Mouse (Mus musculus): ENCODE data around the gene Icam4. TPM values are rescaled to one million over a fixed set of nuclear protein-coding genes. Genes with fewer than 3 reads are reported as not detected.
"Not testable (repeated sequence)": the region's sequence is repeated elsewhere in the genome, so short reads cannot be mapped to it uniquely, and the experiment has no call there.

Icam4 gene
- 1.5 and 1.9 TPM in 2 replicates for polyA plus RNA-seq (2016; fragmentation: Nextera tagmentation; extraction: Ambion mirVana)

DNA sequence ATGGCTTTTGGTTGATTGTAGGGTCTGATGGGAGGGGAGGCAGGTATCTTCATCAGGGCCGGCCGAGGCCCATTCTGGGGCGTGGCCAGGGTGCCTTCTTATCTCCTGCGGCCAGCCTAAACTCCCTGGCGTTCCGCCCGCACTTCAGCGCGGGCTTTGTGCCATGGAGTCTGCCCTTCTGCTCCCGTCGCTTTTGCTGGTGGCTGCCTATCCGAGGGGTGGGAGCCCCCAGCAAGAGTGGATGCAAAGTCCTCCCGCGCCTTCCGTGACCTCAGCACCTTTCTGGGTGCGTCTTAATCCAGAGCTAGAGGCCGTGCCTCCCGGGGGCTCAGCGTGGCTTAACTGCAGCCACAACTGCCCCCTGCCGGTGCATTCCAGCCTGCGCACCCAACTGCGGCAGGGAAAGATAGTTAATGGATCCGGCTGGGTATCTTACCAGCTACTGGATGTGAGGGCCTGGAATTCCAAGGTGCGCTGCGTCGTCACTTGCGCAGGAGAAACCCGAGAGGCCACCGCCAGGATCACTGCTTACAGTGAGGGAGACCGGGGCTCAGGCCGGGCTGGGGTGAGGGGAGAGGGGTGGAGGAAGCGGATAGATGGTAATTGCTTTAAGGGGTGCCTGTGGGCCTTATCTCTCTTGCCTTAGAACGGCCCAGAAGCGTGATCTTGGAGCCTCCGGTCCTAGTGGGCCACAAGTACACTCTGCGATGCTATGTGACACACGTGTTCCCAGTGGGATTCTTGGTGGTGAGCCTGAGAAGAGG is at the start of gene Icam4:
Gene Icam4 (plus strand): TSS at position 83 of the 764 bp plus-strand sequence.
- ATAC-seq (ENCODE audit: low FRiP score): peak; percentile 17; the same call in 1 of the 2 replicates
- Histone ChIP-seq H3K4me2 (peak within 1 kb of the TSS; percentile 87), H3K27ac (no peak within 1 kb of the TSS; the same call in 1 of the 2 replicates), H3K9ac (peak within 1 kb of the TSS; percentile 42; the same call in 1 of the 2 replicates), H3K27me3 (peaks cover 93% of the 10 kb centered on the region), H3K36me3 (replicated peaks) (no peaks in the 10 kb centered on the region), H3K9me3 (no peaks in the 10 kb centered on the region), H3K4me3 (replicated peaks) (peak within 1 kb of the TSS; percentile 29), H3K4me1 (peaks cover 53% of the 10 kb centered on the region)
- 2% methylated on average over 37 of the region's 37 CpGs for WGBS

DNA sequence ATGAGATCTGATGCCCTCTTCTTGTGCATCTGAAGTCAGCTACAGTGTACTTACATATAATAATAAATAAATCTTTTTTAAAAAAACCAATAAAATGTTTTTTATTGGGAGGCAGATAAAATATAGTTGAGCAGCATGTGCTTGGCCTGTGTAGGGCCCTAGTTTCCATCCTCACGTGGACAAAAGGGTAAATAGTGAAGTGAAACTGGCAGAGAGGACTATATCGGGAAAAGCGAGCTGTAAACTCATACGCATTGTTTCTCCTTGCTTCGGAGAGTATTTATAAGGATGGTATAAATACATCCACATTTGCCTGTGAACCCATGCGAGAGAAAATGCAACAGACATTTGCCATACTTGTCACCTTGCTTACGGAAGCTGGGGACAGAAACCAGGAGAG is 49.4 kb upstream of the Icam4 start:
- H3K4me1 ChIP-seq: peaks cover 12% of the 10 kb centered on the region
- H3K36me3 ChIP-seq (replicated peaks): no peaks in the 10 kb centered on the region
- no peak overlapping the region for H3K9ac ChIP-seq
- peaks cover 7% of the 10 kb centered on the region; the same call in 1 of the 2 replicates for H3K27me3 ChIP-seq
- no peak overlapping the region for H3K4me2 ChIP-seq
- 92% methylated on average over 7 of the region's 7 CpGs for WGBS
- no peak overlapping the region for H3K27ac ChIP-seq
- no peaks in the 10 kb centered on the region for H3K9me3 ChIP-seq
- no peak for ATAC-seq (ENCODE audit: low FRiP score)
- no peak overlapping the region for H3K4me3 ChIP-seq (replicated peaks)

GRCm38 (mm10) chr9:20982171-20982570 is 47.0 kb upstream of the Icam4 start:
- Histone ChIP-seq H3K27me3 (peaks cover 7% of the 10 kb centered on the region; the same call in 1 of the 2 replicates), H3K27ac (no peak overlapping the region), H3K36me3 (replicated peaks) (no peaks in the 10 kb centered on the region), H3K4me2 (no peak overlapping the region), H3K9me3 (no peaks in the 10 kb centered on the region), H3K4me3 (replicated peaks) (no peak overlapping the region), H3K9ac (no peak overlapping the region), H3K4me1 (no peaks in the 10 kb centered on the region)
- WGBS: 79% methylated on average over 3 of the region's 3 CpGs
- ATAC-seq (ENCODE audit: low FRiP score): no peak

- no peak overlapping the region for H3K4me2 ChIP-seq
- 74% methylated on average over 5 of the region's 5 CpGs for WGBS
- no peaks in the 10 kb centered on the region for H3K4me1 ChIP-seq
- H3K9me3 ChIP-seq: no peaks in the 10 kb centered on the region
- no peak overlapping the region for H3K27ac ChIP-seq
- no peak for ATAC-seq (ENCODE audit: low FRiP score)
- H3K36me3 ChIP-seq (replicated peaks): no peaks in the 10 kb centered on the region
- no peak overlapping the region for H3K9ac ChIP-seq
- H3K4me3 ChIP-seq (replicated peaks): no peak overlapping the region
- peaks cover 14% of the 10 kb centered on the region; the same call in 1 of the 2 replicates for H3K27me3 ChIP-seq
Measured at GRCm38 (mm10) chr9:20983169-20983568, 46.0 kb upstream of the Icam4 start.

GRCm38 (mm10) chr9:20986952-20987686 is 42.1 kb upstream of the Icam4 start:
- peaks cover 27% of the 10 kb centered on the region for H3K27me3 ChIP-seq
- no peak for ATAC-seq (ENCODE audit: low FRiP score)
- no peak overlapping the region for H3K27ac ChIP-seq
- no peak overlapping the region for H3K4me3 ChIP-seq (replicated peaks)
- no peak overlapping the region for H3K9ac ChIP-seq
- 64% methylated on average over 15 of the region's 15 CpGs for WGBS
- no peaks in the 10 kb centered on the region for H3K9me3 ChIP-seq
- H3K36me3 ChIP-seq (replicated peaks): no peaks in the 10 kb centered on the region
- no peak overlapping the region for H3K4me2 ChIP-seq
- peaks cover 6% of the 10 kb centered on the region for H3K4me1 ChIP-seq

DNA sequence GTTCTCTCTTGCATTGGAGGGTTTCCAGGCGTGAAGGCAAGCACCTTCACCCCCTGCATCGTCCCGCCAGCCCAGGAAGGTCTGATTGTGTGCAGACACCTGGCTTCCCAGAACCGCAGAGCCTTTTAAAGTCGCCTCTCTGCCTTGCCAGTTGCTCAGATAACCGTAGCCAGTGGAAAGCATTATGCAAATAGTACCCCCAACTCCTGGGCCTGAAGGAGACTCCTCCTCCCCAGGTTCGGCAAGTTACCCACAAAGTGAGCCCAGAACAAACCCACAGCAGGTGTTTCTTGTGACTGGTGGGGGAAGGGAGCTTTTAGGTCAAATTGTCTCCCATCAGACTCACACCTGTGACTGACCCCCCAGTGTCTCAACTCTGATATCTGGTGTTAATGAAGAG is 41.2 kb upstream of the Icam4 start:
- no peak for ATAC-seq (ENCODE audit: low FRiP score)
- no peak overlapping the region for H3K27ac ChIP-seq
- no peak overlapping the region for H3K9ac ChIP-seq
- no peak overlapping the region for H3K4me2 ChIP-seq
- H3K27me3 ChIP-seq: peaks cover 26% of the 10 kb centered on the region
- no peak overlapping the region for H3K4me3 ChIP-seq (replicated peaks)
- no peaks in the 10 kb centered on the region for H3K9me3 ChIP-seq
- H3K36me3 ChIP-seq (replicated peaks): no peaks in the 10 kb centered on the region
- WGBS: 20% methylated on average over 7 of the region's 7 CpGs
- H3K4me1 ChIP-seq: peaks cover 6% of the 10 kb centered on the region

- Histone ChIP-seq H3K36me3 (replicated peaks) (no peaks in the 10 kb centered on the region), H3K9ac (no peak overlapping the region), H3K9me3 (no peaks in the 10 kb centered on the region), H3K4me1 (peaks cover 6% of the 10 kb centered on the region), H3K27ac (no peak overlapping the region), H3K4me3 (replicated peaks) (no peak overlapping the region), H3K4me2 (peak overlapping the region; percentile 20; the same call in 1 of the 2 replicates), H3K27me3 (peaks cover 26% of the 10 kb centered on the region)
- ATAC-seq (ENCODE audit: low FRiP score): no peak
- 4% methylated on average over 10 of the region's 10 CpGs for WGBS
Measured at GRCm38 (mm10) chr9:20990861-20991260, 38.3 kb upstream of the Icam4 start.

- WGBS: 82% methylated on average over 4 of the region's 4 CpGs
- H3K27ac ChIP-seq: no peak overlapping the region
- H3K36me3 ChIP-seq (replicated peaks): no peaks in the 10 kb centered on the region
Measured at GRCm38 (mm10) chr9:20991587-20991986, 37.6 kb upstream of the Icam4 start.

DNA sequence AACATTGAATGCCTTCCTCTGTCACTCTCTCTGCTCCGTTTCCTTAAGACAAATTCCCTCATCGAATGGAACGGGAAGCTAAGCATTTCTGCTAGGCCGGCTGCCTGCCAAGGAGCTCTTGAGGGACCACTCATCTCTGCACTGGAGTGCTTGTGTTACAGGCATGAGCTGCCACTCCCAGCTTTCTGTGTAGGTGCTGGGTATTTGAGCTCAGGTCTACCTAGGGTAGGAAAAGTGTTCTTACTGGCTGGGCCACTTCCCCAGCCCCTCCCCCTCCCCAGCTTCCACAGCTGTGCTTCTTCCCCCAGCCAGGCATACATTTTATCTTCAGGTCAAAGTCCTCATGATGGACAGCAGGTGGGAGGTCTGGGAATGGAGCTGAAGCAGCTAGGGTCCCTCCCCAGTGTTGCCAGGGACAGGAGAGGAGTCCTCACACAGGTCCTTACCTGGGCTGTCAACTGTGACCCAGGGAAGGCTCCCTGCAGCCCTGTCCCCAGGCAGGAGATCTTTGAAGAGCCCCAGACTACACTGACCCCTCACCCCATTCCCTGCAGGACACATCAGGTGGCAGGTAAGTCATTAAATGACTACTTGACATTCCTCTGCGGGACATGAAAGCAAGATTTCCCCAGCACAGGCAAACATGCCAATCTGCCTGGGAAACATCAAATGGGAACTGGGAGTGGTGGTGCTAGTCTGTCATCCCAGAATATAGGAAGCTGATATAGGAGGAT is 35.8 kb upstream of the Icam4 start:
- Histone ChIP-seq H3K4me3 (replicated peaks) (no peak overlapping the region), H3K4me1 (peaks cover 6% of the 10 kb centered on the region), H3K9ac (no peak overlapping the region), H3K27ac (no peak overlapping the region), H3K36me3 (replicated peaks) (no peaks in the 10 kb centered on the region), H3K9me3 (no peaks in the 10 kb centered on the region), H3K4me2 (no peak overlapping the region), H3K27me3 (peaks cover 17% of the 10 kb centered on the region)
- WGBS: 69% methylated on average over 5 of the region's 5 CpGs
- ATAC-seq (ENCODE audit: low FRiP score): no peak

More at GRCm38 (mm10) chr9:20991587-20991986, 37.6 kb upstream of the Icam4 start:
- no peak overlapping the region for H3K9ac ChIP-seq
- H3K4me1 ChIP-seq: peaks cover 6% of the 10 kb centered on the region
- no peak overlapping the region for H3K4me2 ChIP-seq
- H3K9me3 ChIP-seq: no peaks in the 10 kb centered on the region
- peaks cover 26% of the 10 kb centered on the region for H3K27me3 ChIP-seq
- ATAC-seq (ENCODE audit: low FRiP score): no peak
- no peak overlapping the region for H3K4me3 ChIP-seq (replicated peaks)

DNA sequence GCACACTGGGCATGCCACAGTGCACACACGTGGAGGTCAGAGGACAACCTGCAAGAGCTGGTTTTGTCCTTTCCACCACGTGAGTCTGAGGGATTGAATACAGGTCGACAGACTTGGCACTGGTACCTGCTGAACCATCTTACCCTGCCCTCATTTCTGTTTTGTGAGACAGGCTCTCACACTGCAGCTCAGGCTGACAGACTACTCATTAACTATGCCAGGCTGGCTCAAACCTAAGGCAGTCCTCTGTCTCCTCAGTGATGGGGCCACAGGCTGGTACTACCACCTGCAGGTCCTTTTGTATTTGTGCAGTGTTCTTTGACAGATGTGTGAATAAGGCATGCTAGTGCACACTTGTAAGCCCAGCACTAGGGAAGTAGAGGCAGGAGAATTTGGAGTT is 34.1 kb upstream of the Icam4 start:
- H3K4me3 ChIP-seq (replicated peaks): no peak overlapping the region
- H3K27ac ChIP-seq: no peak overlapping the region
- no peak overlapping the region for H3K4me2 ChIP-seq
- no peaks in the 10 kb centered on the region for H3K36me3 ChIP-seq (replicated peaks)
- no peak overlapping the region for H3K9ac ChIP-seq
- peaks cover 8% of the 10 kb centered on the region; the same call in 1 of the 2 replicates for H3K27me3 ChIP-seq
- WGBS: 71% methylated on average over 3 of the region's 3 CpGs
- peaks cover 6% of the 10 kb centered on the region for H3K4me1 ChIP-seq
- no peaks in the 10 kb centered on the region for H3K9me3 ChIP-seq
- ATAC-seq (ENCODE audit: low FRiP score): no peak

DNA sequence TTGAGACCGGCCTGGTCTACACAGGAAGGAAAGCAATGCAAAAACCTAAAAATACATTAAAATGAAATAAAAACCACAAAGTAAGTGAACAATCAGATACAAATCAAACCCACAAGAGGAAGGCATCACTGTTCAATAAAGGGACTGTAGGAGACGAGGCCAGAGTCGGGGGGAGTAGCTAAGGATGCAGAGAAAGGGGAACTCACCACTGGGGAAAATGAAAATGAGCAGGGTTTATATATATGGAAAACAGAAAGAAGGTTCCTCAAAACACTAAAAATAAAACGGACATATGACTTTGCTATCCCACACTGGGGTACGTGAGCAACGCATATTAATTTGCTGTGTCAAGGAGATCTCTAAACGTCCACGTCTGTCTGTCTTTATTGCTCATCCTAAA is 32.1 kb upstream of the Icam4 start:
- Histone ChIP-seq H3K4me2 (no peak overlapping the region), H3K36me3 (replicated peaks) (no peaks in the 10 kb centered on the region), H3K9me3 (no peaks in the 10 kb centered on the region), H3K9ac (no peak overlapping the region), H3K27ac (no peak overlapping the region), H3K4me3 (replicated peaks) (no peak overlapping the region), H3K4me1 (no peaks in the 10 kb centered on the region), H3K27me3 (no peaks in the 10 kb centered on the region)
- ATAC-seq (ENCODE audit: low FRiP score): no peak
- 90% methylated on average over 8 of the region's 8 CpGs for WGBS

DNA sequence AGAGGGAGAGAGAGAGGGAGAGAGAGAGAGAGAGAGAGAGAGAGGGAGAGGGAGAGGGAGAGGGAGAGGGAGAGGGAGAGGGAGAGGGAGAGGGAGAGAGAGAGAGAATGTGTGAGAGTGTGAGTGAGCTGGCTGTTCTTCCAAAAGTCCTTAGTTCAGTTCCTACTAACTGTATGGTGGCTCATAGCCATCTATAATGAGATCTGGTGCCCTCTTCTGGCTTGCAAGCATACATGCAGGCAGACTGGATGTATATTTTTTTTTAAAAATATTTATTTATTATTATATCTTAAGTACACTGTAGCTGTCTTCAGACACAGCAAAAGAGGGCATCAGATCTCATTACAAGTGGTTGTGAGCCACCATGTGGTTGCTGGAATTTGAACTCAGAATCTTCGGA is 30.8 kb upstream of the Icam4 start:
- H3K9ac ChIP-seq; H3K4me1 ChIP-seq; H3K27me3 ChIP-seq; H3K9me3 ChIP-seq; ATAC-seq (ENCODE audit: low FRiP score); H3K27ac ChIP-seq; H3K36me3 ChIP-seq (replicated peaks); H3K4me3 ChIP-seq (replicated peaks); H3K4me2 ChIP-seq: not testable (repeated sequence)
- 80% methylated on average over 1 of the region's 1 CpGs for WGBS
